Mouse (Mus musculus) forebrain, embryonic 10.5 days (tissue): ENCODE measurements at regions not wholly inside any gene's neighbourhood (a gene's known extent, or its start where the extent isn't known, plus 50 kb on each side); places are given as distances from the start of the nearest gene placed in this dataset.

Source experiments
- DNase-seq: peaks from one replicate; pipeline ENCODE4 v3.0.0-alpha.2; 2017; ENCODE audit warnings: low spot score; ENCODE audit errors: extremely low spot score
- H3K27ac ChIP-seq: fragments of 300-500 bp; sonication (generic); 2 replicates; pipeline ENCODE4 v1.5.1; 2016; ENCODE audit warnings: mild to moderate bottlenecking
- H3K27me3 ChIP-seq: fragments of 300-500 bp; sonication (generic); 2 replicates; pipeline ENCODE4 v1.6.1; 2016; ENCODE audit warnings: mild to moderate bottlenecking; ENCODE audit not compliant: poor library complexity, severe bottlenecking
- H3K36me3 ChIP-seq: fragments of 300-500 bp; sonication (generic); replicated peaks from 2 replicates; pipeline ENCODE4 v1.6.1; 2016; ENCODE audit warnings: mild to moderate bottlenecking, moderate library complexity
- H3K4me1 ChIP-seq: fragments of 300-500 bp; sonication (generic); 2 replicates; pipeline ENCODE4 v1.6.1; 2016
- H3K4me3 ChIP-seq: fragments of 300-500 bp; sonication (generic); 2 replicates; pipeline ENCODE4 v1.5.1; 2016; ENCODE audit warnings: mild to moderate bottlenecking, moderate library complexity
- H3K9me3 ChIP-seq: fragments of 300-500 bp; sonication (generic); 2 replicates; pipeline ENCODE4 v1.6.1; 2016; ENCODE audit warnings: mild to moderate bottlenecking, moderate library complexity
- WGBS: fragments of 180-500 bp; shearing (Covaris S2); methylation state at CpG from one replicate; pipeline ENCODE4 v1.1.7; 2016; 5-methylcytosine and 5-hydroxymethylcytosine counted together

DNA sequence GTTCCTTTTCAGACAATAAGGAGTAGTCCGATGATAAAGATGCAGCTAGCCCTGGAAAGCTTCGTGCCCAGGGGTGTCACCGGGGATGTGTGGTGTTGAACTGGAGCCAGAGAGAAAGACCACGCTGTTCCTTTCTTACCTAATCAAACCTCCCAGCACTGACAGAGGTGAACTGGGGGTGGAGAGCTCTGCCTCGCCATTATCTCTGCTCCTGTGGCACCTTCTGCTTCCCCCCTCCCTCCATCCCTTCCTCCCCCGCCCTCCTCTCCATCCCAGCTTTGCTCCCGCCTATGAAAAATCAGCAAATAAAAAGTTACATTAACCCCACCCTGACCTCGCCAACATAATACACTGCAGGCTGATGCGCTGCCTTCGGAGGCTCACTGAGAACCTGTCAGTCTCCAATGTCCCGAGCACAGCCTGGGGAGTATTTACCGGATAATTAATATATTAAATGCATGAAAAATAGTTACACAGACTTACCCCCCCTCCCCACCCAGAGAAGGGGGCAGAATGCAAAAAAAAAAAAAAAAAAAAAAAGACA is 96.6 kb downstream of the Mrm1 start:
- Histone ChIP-seq H3K9me3 (no peaks in the 10 kb centered on the region), H3K4me3 (no peak overlapping the region), H3K27ac (no peak overlapping the region), H3K27me3 (peaks cover 61% of the 10 kb centered on the region), H3K36me3 (no peaks in the 10 kb centered on the region), H3K4me1 (peaks cover 13% of the 10 kb centered on the region; the same call in 1 of the 2 replicates)
- no peak for DNase-seq
- 70% methylated on average over 12 of the region's 12 CpGs for WGBS

- Histone ChIP-seq H3K4me1 (peaks cover 13% of the 10 kb centered on the region; the same call in 1 of the 2 replicates), H3K4me3 (no peak overlapping the region), H3K27me3 (peaks cover 56% of the 10 kb centered on the region), H3K36me3 (no peaks in the 10 kb centered on the region), H3K27ac (no peak overlapping the region), H3K9me3 (no peaks in the 10 kb centered on the region)
- DNase-seq, result no peak
- 46% methylated on average over 3 of the region's 3 CpGs for WGBS
These were observed 97.3 kb downstream of the Mrm1 start for GRCm38 (mm10) chr11:84721979-84722378.

DNA sequence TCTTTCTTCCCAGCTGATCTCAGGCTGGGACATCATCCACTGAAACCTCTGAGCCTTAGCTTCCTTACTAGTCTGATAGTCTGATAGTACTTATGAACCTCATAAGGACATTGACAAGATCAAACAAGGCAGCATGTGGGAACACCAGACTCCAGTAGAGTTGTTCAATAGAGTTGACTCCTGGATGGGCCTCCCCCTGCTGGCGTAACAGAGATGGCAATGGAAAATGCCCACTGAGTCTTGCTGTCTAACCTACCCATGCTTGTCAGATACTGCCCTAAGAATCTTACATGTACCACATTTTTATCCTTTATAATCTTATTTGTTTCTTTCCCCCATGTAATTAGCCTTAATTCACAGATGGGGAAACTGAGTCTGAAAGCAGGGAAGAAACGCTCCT is 98.2 kb downstream of the Mrm1 start:
- H3K27ac ChIP-seq, result no peak overlapping the region
- 70% methylated on average over 2 of the region's 2 CpGs for WGBS
- H3K4me3 ChIP-seq, result no peak overlapping the region
- DNase-seq, result no peak
- H3K36me3 ChIP-seq, result no peaks in the 10 kb centered on the region
- H3K27me3 ChIP-seq, result peaks cover 48% of the 10 kb centered on the region
- peaks cover 10% of the 10 kb centered on the region; the same call in 1 of the 2 replicates for H3K4me1 ChIP-seq
- H3K9me3 ChIP-seq, result no peaks in the 10 kb centered on the region

DNA sequence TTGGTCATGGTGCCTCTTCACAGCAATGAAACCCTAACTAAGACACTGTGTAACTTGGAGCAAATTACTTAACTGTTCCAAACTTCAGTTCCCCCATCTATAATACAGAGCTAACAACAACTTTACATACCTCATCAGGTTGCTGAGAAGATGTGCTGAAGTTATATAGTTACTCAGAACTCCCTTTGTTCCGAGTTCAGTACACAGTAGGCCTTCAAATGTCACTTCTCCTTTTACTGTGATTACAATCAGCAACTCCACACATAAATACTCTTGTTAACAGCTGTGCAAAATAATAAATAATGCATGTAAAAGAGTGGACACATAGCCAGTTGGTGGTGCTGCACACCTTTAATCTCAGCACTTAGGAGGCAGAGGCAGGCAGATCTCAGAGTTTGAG is 99.5 kb downstream of the Mrm1 start:
- 93% methylated on average over 1 of the region's 1 CpGs for WGBS
- no peaks in the 10 kb centered on the region for H3K36me3 ChIP-seq
- DNase-seq, result no peak
- peaks cover 9% of the 10 kb centered on the region; the same call in 1 of the 2 replicates for H3K4me1 ChIP-seq
- H3K27ac ChIP-seq, result no peak overlapping the region
- no peaks in the 10 kb centered on the region for H3K9me3 ChIP-seq
- no peak overlapping the region for H3K4me3 ChIP-seq
- H3K27me3 ChIP-seq, result peaks cover 36% of the 10 kb centered on the region

DNA sequence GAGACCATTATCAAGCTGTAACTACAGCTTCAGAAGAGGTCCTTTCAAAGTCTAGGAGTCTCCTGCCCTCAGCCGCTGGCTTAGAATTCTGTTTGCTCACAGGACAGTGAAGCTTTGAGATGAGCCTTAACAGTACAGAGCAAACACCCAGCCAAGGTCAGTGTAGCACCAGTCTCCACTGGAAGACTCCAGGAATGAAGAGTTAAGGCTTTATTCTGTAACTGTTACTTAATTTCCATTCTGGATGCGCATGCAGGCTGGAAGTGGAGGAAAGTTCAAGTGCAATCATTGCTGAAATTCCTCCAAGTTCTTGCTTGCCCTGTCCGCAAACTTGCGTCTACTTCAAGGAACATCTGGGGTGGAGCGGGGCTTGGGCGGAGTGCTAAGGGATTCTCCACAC is 106.6 kb downstream of the Mrm1 start:
- no peaks in the 10 kb centered on the region for H3K9me3 ChIP-seq
- H3K4me1 ChIP-seq, result peaks cover 23% of the 10 kb centered on the region
- H3K27me3 ChIP-seq, result peaks cover 66% of the 10 kb centered on the region
- H3K36me3 ChIP-seq, result no peaks in the 10 kb centered on the region
- H3K27ac ChIP-seq, result no peak overlapping the region
- no peak for DNase-seq
- no peak overlapping the region for H3K4me3 ChIP-seq
- 94% methylated on average over 6 of the region's 6 CpGs for WGBS

GRCm38 (mm10) chr11:84711886-84712285 is 107.4 kb downstream of the Mrm1 start:
- 50% methylated on average over 6 of the region's 6 CpGs for WGBS
- Histone ChIP-seq H3K27me3 (peaks cover 74% of the 10 kb centered on the region), H3K4me3 (no peak overlapping the region), H3K9me3 (no peaks in the 10 kb centered on the region), H3K4me1 (peaks cover 31% of the 10 kb centered on the region), H3K27ac (no peak overlapping the region), H3K36me3 (no peaks in the 10 kb centered on the region)
- DNase-seq, result no peak

DNA sequence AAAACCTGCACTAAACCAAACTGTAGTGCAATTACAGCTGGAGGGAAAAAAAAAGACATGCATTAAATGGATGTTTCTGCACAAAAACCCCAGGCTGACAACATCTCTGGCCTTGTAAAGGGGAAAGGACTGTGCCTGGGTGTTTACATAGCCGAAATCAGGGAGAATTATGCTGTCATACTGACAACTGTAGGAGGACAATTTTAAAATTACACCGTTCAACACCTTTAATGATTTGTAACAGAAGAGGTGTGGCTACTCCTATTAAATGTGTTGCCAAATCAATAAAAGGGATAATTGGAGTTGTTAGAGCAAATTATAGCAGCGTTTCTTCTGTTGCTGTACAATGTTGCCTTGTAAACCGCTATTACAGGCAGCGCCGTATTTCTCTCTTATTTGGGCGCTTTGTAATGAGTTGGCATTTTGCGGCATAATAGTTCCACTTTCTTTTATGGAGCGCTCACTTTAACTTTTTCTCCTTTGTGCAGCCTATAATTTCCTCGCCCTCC is 111.0 kb downstream of the Mrm1 start:
- 73% methylated on average over 10 of the region's 10 CpGs for WGBS
- no peaks in the 10 kb centered on the region for H3K9me3 ChIP-seq
- H3K27ac ChIP-seq, result no peak overlapping the region
- H3K36me3 ChIP-seq, result no peaks in the 10 kb centered on the region
- H3K4me1 ChIP-seq, result peaks cover 32% of the 10 kb centered on the region
- H3K27me3 ChIP-seq, result peaks cover 100% of the 10 kb centered on the region
- no peak overlapping the region for H3K4me3 ChIP-seq
- no peak for DNase-seq

GRCm38 (mm10) chr11:84707772-84708171 is 111.5 kb downstream of the Mrm1 start:
- H3K4me3 ChIP-seq, result peak overlapping the region; percentile 26

GRCm38 (mm10) chr11:84706692-84707091 is 112.6 kb downstream of the Mrm1 start:
- DNase-seq, result no peak
- H3K36me3 ChIP-seq, result no peaks in the 10 kb centered on the region
- H3K4me3 ChIP-seq, result no peak overlapping the region
- H3K27me3 ChIP-seq, result peaks cover 100% of the 10 kb centered on the region
- no peaks in the 10 kb centered on the region for H3K9me3 ChIP-seq
- peaks cover 47% of the 10 kb centered on the region for H3K4me1 ChIP-seq
- 45% methylated on average over 6 of the region's 6 CpGs for WGBS
- H3K27ac ChIP-seq, result peak overlapping the region; percentile 51

More at GRCm38 (mm10) chr11:84707772-84708171, 111.5 kb downstream of the Mrm1 start:
- DNase-seq, result peak; percentile 41
- peaks cover 100% of the 10 kb centered on the region for H3K27me3 ChIP-seq
- H3K36me3 ChIP-seq, result no peaks in the 10 kb centered on the region
- peaks cover 36% of the 10 kb centered on the region for H3K4me1 ChIP-seq
- H3K27ac ChIP-seq, result peak overlapping the region; percentile 66; the same call in 1 of the 2 replicates
- no peaks in the 10 kb centered on the region for H3K9me3 ChIP-seq
- WGBS, result 3% methylated on average over 10 of the region's 10 CpGs

DNA sequence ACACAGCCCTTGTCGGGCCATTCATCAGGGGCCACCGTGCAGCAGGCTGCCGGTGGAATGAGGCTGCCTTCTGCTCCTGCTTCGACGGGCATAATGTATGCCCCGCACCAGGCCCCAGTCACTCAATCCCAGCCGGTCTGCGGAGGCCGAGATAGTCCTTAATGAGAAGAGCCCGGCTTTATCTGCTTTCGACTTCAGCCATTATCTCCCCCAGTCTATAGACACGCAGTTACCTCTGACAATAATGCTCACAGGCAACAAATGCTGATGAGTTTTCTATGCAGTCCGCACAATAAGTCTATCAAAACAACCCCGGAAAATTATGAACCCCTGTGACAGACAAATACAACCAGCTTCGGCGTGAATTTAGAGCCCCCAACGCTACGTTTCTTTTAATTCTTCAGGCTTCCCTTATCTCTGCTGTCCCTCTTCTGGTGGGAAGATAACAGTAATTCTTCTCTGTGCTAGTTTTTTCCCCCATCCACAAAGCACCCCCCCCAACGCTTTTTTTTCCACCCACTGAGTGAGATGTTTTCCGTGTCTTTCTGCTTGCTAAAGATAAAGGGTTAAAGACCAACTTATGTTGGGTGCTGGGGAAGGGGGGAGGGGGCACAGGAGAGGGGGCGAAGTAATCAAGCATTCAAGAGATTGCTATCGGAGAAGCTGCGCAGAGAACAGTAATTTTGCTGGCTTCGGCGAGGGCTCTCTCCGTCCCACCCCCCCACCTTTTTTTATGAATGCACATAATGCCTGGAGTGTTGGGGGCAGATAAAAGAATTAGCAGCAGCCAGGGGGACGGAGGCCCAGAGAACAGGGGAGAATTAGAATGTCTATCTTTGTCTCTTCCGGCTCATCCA is 117.8 kb downstream of the Mrm1 start:
- Histone ChIP-seq H3K27me3 (peaks cover 100% of the 10 kb centered on the region), H3K9me3 (no peaks in the 10 kb centered on the region), H3K36me3 (no peaks in the 10 kb centered on the region), H3K4me1 (peaks cover 33% of the 10 kb centered on the region), H3K27ac (0 out of 2 replicates have a peak overlapping the region, but pooled peaks have one; percentile 31), H3K4me3 (peak overlapping the region; percentile 37)
- WGBS, result 8% methylated on average over 28 of the region's 28 CpGs
- peak; percentile 20 for DNase-seq

GRCm38 (mm10) chr11:84697521-84697920 is 121.8 kb downstream of the Mrm1 start:
- H3K27me3 ChIP-seq, result peaks cover 88% of the 10 kb centered on the region
- peaks cover 28% of the 10 kb centered on the region for H3K4me1 ChIP-seq
- H3K27ac ChIP-seq, result no peak overlapping the region
- 60% methylated on average over 5 of the region's 5 CpGs for WGBS
- H3K4me3 ChIP-seq, result no peak overlapping the region
- DNase-seq, result no peak
- no peaks in the 10 kb centered on the region for H3K36me3 ChIP-seq
- H3K9me3 ChIP-seq, result no peaks in the 10 kb centered on the region

DNA sequence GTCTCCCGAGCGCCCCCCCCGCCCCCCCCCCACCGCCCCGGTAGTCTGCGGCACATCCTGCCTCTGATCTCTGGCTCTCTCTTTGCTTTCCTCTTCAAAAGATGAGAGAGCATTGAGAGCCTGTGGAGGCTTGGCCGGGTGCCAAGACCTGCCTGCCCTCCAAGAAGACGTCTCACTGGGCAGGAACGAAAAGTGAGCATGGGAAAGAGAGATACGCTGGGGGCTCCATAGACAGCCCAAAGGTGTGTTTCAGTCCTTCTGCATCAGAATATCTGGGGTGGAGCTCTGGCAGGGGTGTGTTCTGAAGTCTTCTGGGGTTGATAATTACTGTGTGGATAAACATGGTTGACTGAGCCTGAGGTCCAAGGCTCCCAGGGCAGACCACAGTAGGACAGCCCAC is 126.7 kb downstream of the Mrm1 start:
- H3K36me3 ChIP-seq, result no peaks in the 10 kb centered on the region
- H3K27me3 ChIP-seq, result peaks cover 54% of the 10 kb centered on the region
- DNase-seq, result no peak
- H3K27ac ChIP-seq, result no peak overlapping the region
- WGBS, result 44% methylated on average over 10 of the region's 10 CpGs
- H3K4me1 ChIP-seq, result peaks cover 37% of the 10 kb centered on the region
- no peaks in the 10 kb centered on the region for H3K9me3 ChIP-seq
- H3K4me3 ChIP-seq, result no peak overlapping the region
